Mouse (Mus musculus) mouse embryonic stem cell (cell line): ENCODE results near the gene Prkab1.

Experiments used
- in situ Hi-C, 2 experiments: fragments of 300-500 bp; cut with MboI; formaldehyde crosslinking; loops; 1 replicate in 1 of 2; 3 replicates in 1 of 2; pipeline ENCODE4 v1.14.3; 2019 to 2020; ENCODE audit warnings: low sequenced_read_pairs in 2 of 2, low pct_unique_long_range_greater_than_20kb in 1 of 2, mixed read lengths in 1 of 2; ENCODE audit not compliant: unreplicated experiment in 1 of 2

Gene Prkab1

DNA sequence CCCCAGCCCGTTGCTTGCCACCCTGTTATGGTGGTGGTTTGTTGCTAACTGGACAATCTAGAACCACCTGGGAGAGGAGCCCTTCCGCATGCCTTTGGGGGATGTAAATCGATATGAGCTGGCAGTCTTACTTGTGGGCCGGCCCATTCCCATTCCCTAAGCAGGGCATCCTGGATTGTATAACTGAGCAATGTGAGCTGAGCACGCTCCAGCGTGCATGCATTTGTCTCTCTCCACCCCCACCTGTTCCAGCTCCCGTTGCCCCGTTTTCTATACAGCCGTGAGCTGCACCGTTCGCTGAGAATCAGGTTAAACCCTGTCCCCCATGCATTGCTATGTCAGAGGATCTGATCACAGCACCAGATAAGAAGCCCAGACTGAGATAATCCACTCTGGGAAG lies 32.6 kb downstream of the Prkab1 start:
- in situ Hi-C loops = no loop called here

DNA sequence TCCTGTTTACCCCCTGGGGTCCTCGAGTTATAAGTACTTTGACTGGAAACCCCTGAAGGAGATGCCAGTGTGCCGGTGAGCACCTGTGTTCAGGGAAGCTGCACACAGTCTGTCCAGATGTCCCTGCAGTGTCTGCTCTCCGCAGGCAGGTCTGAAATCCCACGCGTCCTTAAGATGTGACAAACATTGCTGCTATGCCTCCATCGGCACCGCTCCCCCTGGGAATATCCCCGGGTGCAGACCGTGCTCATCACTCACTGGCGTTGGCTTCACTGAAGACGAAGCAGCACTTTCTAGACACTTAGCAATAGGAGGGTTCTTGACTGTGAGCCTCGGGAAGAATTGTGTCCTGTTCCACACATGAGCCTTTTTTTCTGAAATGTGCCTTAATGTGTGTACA lies 37.0 kb downstream of the Prkab1 start:
- in situ Hi-C loops = no loop called here

DNA sequence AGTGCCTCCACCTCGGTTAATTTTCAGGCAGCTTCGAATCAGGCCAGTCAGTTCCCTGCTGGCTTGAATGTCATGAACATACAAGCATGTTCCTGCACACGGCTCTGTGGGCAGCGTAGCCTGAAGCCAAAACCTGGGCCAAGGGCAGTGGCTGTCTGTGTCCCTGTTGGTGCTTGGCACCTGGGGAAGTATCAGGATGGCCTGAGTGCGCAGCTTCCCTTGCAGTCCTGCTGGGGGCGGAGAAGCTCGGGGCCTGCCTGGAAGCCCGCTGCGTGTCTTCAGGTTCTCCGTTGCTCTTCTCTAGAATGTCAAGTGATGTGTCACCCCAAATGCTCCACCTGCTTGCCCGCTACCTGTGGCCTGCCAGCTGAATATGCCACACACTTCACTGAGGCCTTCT lies 39.2 kb downstream of the Prkab1 start:
- in situ Hi-C loops = no loop called here

DNA sequence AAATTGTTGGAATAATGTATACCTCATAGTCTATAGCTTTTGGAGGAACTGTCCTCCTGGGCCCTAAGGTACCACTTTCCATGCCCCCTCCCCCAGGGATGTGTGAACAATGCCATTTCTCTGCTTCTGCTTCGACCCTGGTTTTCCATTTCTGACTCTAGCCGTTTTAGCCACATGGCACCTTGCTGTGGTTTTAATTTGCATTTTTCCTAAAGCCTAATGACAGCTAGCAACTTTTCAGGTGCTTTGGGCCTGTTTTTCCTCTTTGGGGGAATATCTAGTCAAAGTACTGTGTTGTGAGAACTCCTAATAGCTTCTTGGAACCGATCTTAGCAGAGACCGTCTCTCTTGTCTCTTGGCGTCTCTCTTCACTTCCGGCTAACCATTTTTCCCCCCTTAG lies 39.9 kb downstream of the Prkab1 start:
- in situ Hi-C loops = no loop called here

DNA sequence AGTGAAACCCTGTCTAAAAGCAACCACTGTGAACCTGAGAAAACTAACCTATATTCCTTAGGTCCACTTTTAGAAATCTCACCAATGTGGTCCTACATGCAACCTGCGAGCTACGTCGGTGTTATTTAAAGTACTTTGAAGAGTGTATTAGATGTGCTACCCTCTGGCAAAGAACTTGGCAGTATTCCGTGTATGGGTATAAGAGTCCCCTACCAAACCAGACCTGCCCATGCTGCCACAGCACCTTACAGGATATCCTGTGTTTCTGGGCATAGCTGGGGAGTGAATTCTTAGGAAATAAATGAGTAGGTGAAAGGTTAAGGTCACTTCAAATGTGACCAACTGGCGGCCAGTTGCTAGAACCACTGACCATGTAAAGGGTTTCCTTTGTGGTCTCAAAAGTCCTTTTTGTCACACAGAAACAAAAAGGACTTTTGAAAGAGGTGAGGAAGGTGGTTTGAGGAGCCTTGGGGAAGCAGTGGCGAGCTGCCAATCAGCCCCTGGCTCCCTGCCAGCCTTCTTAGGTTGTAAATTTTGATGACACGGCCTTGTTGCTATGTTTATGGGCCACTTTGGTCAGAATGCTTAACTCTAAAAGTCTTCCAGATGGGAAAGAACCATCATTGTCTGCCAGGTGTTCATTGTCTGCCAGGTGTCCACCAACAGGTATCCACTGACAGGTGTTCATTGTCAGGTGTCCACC lies 41.5 kb downstream of the Prkab1 start:
- in situ Hi-C loops = no loop called here

DNA sequence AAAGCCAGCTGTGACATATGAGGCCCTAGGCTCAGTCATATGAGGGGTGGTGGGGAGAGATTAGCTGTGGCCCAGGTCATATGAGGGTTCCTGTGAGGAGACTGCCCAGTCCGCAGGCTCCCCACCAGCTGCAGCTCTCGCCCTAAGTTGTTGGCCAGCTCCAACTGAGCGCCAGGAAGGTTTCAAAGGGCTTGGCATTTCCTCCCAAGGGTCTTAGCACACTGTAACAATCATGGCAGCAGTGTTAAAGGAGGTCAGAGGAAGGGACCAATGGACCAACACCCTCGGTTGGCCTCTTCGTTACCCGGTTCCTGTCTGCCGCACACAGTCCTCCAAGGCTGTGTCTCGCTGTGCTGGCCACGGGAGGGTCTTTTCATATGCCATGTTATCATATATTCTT lies 43.8 kb downstream of the Prkab1 start:
- in situ Hi-C loops = no loop called here

DNA sequence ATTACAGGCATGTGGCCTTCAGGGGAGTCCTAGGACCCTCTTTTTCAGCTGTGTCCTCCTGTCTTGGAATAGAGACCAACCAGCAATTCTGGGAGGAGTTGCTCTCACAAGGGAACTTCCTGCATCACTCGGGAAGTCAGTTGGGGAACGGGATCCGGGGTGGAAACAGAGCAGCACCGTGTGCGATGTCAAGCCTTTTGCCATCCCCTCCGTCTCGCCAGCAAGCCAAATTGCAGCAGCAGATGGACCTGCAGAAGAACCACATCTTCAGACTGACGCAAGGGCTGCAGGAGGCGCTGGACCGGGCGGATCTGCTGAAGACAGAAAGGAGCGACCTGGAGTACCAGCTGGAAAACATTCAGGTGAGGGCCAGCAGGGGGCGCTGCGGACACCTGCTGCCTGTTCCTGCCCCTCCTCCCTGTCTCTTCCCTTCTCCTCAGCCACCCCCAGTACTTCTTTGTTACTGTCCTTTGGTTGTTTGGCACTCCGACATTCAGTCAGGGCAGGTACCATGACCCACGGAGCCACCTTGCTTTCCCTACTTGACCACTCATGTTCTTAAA lies 45.1 kb downstream of the Prkab1 start:
- in situ Hi-C loops = no loop called here

DNA sequence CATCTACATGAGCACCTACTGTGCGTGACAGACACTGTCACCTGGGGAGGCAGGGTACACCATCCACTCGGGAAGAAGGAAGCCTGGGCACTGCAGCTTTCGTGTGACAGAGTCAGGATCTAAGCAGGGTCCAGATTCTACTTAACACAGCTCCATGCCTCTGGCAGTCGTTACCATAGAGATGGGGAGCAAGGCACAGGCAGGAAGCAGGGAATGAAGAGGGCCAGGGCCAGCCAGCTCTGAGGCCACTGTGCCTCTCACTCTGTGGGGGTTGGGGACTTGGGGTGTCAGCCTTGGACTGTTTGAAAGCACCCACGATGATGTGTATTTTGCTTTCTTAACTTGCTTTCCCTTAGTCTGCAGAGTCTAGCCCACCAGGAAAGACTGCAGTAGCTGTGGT lies 46.1 kb downstream of the Prkab1 start:
- in situ Hi-C loops = no loop called here

DNA sequence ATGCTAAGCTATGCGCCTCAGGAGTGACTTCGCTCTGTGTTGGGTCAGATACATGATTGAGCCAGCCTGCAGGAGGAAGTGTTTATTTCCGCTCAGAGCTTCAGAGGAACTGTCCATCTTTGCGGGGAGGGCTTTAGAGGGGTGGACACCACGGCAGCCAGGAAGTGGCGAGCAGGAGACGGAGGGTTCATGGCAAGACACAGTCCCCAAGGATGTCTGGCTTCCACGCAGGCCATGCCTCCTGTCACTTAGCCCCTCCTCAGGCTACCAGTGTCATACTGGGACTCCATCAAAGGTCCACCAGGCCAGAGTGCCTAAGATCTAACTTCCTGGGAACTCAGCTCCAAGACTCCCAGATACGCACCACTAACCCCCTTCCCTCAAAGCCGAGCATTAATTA lies 46.6 kb downstream of the Prkab1 start:
- in situ Hi-C loops = no loop called here

DNA sequence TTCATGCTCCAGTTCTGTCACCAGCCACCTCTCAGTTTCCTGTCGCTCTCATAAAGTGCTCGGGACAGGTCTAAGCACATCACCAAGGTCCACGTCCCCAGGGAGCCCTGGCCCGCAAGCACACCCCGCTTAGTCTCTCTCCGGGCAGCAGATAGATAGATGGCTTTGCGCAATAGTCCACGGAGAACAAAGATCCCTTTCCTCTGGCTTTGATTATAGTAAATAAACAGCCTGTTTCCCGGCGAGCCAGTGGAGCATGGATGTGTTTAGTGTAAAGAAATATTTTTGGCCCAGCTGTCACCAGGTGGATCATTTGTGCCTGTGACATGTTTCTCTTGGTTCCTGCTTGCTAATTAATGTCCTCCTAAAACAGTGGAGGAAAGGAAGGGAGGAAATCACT lies 47.0 kb downstream of the Prkab1 start:
- in situ Hi-C loops = no loop called here

DNA sequence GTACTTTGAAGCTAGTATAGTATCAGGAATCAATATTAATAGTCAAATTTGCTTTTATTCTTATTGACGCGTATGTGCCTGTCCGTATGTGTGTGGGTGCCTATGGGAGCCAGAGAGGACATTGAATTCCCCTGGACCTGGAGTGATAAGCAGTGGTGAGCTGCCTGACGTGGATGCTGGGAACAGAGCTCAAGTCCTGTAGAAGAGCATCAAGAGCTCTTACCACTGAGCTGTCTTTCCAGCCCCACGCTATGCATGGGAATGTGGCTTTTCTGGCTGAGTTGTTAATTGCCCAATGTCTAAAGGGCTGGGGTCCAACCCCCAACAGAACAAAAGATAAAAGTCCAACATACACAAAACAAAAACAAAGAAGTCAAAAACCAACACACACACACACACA lies 47.9 kb downstream of the Prkab1 start:
- in situ Hi-C loops = no loop called here

DNA sequence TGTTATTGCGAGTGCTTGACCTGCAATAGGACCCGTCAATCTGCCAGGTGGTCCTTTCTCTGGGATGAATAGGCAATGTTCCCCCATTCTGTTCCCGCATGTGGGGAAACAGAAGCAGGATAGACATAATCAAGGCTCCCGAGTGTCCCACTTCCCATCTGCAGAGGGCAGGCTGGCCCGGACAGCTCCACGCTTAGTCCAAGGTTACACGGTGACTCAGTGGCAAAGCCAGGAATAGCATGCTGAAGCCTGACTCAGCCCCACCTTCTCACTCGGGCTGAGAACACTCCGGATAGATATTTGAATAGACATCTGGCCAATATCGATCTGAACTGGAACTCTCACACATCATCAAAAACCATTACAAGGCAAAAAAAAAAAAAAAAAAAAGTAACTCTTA lies 48.6 kb downstream of the Prkab1 start:
- in situ Hi-C loops = no loop called here

DNA sequence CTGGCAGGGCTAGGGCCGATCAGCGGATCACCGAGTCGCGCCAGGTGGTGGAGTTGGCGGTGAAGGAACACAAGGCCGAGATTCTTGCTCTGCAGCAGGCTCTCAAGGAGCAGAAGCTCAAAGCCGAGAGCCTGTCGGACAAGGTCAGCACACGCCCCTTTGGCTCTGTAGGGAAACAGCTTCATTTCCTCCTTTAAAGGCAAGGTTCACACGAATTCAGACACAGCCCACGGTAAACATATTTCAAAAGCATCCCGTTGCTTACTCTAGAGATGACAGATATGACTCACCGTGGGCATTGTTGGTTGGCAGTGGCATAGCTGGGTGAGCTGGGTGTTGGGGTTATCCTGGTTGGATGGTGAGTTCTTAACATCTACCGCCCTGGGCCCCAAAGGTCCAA lies 53.1 kb downstream of the Prkab1 start:
- in situ Hi-C loops = no loop called here
